Mouse (Mus musculus): Measurements from ENCODE around the gene Soga1. TPM values are rescaled to one million over a fixed set of nuclear protein-coding genes. Genes with fewer than 3 reads are reported as not detected.
A peak's percentile ranks its signal among the peaks of the same experiment; 100 is the strongest.

Soga1 gene
- not detected in 2 replicates for polyA plus RNA-seq (2012; ENCODE audit: insufficient read depth, insufficient read length, low replicate concordance, missing spikeins)

DNA sequence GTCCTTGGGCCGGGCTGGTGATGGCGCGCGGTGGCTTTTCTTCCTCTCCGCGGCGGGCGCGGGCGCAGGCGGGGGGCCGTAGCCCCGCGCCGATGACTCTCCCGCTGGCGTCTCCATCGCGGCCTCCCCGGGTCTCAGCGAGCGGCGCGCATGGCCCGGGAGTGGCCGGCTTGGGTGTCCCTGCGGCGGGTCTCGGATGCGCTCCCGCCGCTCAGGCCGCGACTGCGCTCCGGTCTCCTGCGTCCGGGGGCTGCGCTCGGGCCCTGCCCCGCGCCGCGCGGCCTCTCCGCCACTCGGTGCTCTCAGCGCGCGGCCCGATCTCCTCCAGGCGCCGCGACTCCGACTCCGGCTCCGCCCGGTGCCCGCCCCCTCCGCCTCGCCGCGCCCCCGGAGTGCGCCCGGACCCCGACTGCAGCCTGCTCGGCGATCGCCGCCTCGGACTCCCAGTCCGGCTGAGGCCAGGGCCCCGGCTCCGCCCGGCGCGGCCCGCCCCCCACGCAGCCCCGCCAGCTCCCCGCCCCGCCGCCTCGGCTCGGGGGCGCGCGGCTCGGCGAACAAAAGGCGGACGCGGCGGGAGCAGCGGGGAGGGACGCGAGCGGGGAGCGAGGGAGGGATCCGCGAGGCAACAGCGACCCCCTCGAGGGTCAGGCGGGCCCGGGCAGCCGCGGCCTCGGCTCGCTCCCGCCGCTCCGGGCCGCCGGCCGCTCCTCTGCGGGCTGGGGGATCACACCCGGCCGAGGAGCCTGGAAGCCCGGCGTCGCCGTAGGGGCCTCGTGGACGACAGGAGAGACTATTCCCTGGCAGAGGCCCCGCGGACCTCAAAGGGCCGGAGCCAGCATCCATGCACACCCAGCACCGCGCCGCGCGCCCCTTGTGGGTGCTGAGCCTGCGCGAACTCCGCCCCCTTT is at the start of gene Soga1:
TSS of gene Soga1 (minus strand) at position 462 of the 908 bp plus-strand sequence.
- TF ChIP-seq CTCF (IDR thresholded peaks at IDR 0.05; ENCODE audit: insufficient read depth, low read depth, low read length) (peak; percentile 32; the same call in 1 of the 2 replicates), POLR2A (IDR thresholded peaks at IDR 0.05; ENCODE audit: insufficient read depth, low read depth, low read length) (peak; percentile 40; the same call in 1 of the 2 replicates)
- Histone ChIP-seq H3K27ac (ENCODE audit: insufficient read depth, low read depth, low read length) (peak within 1 kb of the TSS; percentile 68), H3K4me3 (ENCODE audit: insufficient read depth, low read depth, low read length) (peak within 1 kb of the TSS; percentile 80), H3K4me1 (ENCODE audit: control insufficient read depth, insufficient read depth, low read length) (peaks cover 39% of the 10 kb centered on the region)
- under 1% methylated on average over 128 of the region's 136 CpGs for WGBS

GRCm38 (mm10) chr2:157128072-157128471 is 49.0 kb upstream of the Soga1 start:
- no peak overlapping the region for H3K27ac ChIP-seq (ENCODE audit: insufficient read depth, low read depth, low read length)
- no peak overlapping the region for H3K4me3 ChIP-seq (ENCODE audit: insufficient read depth, low read depth, low read length)
- no peak for TF ChIP-seq CTCF (IDR thresholded peaks at IDR 0.05; ENCODE audit: insufficient read depth, low read depth, low read length)
- WGBS, result 51% methylated on average over 4 of the region's 4 CpGs
- no peaks in the 10 kb centered on the region for H3K4me1 ChIP-seq (ENCODE audit: control insufficient read depth, insufficient read depth, low read length)

GRCm38 (mm10) chr2:157127370-157127769 is 48.3 kb upstream of the Soga1 start:
- H3K4me1 ChIP-seq (ENCODE audit: control insufficient read depth, insufficient read depth, low read length), result no peaks in the 10 kb centered on the region
- H3K27ac ChIP-seq (ENCODE audit: insufficient read depth, low read depth, low read length), result no peak overlapping the region
- 76% methylated on average over 3 of the region's 3 CpGs for WGBS
- TF ChIP-seq POLR2A (IDR thresholded peaks at IDR 0.05; ENCODE audit: insufficient read depth, low read depth, low read length) (no peak), CTCF (IDR thresholded peaks at IDR 0.05; ENCODE audit: insufficient read depth, low read depth, low read length) (no peak)
- no peak overlapping the region for H3K4me3 ChIP-seq (ENCODE audit: insufficient read depth, low read depth, low read length)

GRCm38 (mm10) chr2:157125246-157125645 is 46.2 kb upstream of the Soga1 start:
- 88% methylated on average over 3 of the region's 3 CpGs for WGBS
- Histone ChIP-seq H3K27ac (ENCODE audit: insufficient read depth, low read depth, low read length) (no peak overlapping the region), H3K4me3 (ENCODE audit: insufficient read depth, low read depth, low read length) (no peak overlapping the region), H3K4me1 (ENCODE audit: control insufficient read depth, insufficient read depth, low read length) (no peaks in the 10 kb centered on the region)
- no peak for TF ChIP-seq POLR2A (IDR thresholded peaks at IDR 0.05; ENCODE audit: insufficient read depth, low read depth, low read length)
- no peak for TF ChIP-seq CTCF (IDR thresholded peaks at IDR 0.05; ENCODE audit: insufficient read depth, low read depth, low read length)

GRCm38 (mm10) chr2:157121766-157122165 is 42.7 kb upstream of the Soga1 start:
- Histone ChIP-seq H3K4me3 (ENCODE audit: insufficient read depth, low read depth, low read length) (no peak overlapping the region), H3K27ac (ENCODE audit: insufficient read depth, low read depth, low read length) (no peak overlapping the region), H3K4me1 (ENCODE audit: control insufficient read depth, insufficient read depth, low read length) (no peaks in the 10 kb centered on the region)
- TF ChIP-seq CTCF (IDR thresholded peaks at IDR 0.05; ENCODE audit: insufficient read depth, low read depth, low read length) (no peak), POLR2A (IDR thresholded peaks at IDR 0.05; ENCODE audit: insufficient read depth, low read depth, low read length) (no peak)
- 91% methylated on average over 8 of the region's 8 CpGs for WGBS

GRCm38 (mm10) chr2:157119075-157119474 is 40.0 kb upstream of the Soga1 start:
- TF ChIP-seq CTCF (IDR thresholded peaks at IDR 0.05; ENCODE audit: insufficient read depth, low read depth, low read length) (no peak), POLR2A (IDR thresholded peaks at IDR 0.05; ENCODE audit: insufficient read depth, low read depth, low read length) (no peak)
- H3K4me1 ChIP-seq (ENCODE audit: control insufficient read depth, insufficient read depth, low read length), result no peaks in the 10 kb centered on the region
- no peak overlapping the region for H3K27ac ChIP-seq (ENCODE audit: insufficient read depth, low read depth, low read length)
- WGBS, result 73% methylated on average over 3 of the region's 3 CpGs
- H3K4me3 ChIP-seq (ENCODE audit: insufficient read depth, low read depth, low read length), result no peak overlapping the region

GRCm38 (mm10) chr2:157118556-157118955 is 39.5 kb upstream of the Soga1 start:
- TF ChIP-seq POLR2A (IDR thresholded peaks at IDR 0.05; ENCODE audit: insufficient read depth, low read depth, low read length) (no peak), CTCF (IDR thresholded peaks at IDR 0.05; ENCODE audit: insufficient read depth, low read depth, low read length) (no peak)
- 79% methylated on average over 4 of the region's 4 CpGs for WGBS
- Histone ChIP-seq H3K27ac (ENCODE audit: insufficient read depth, low read depth, low read length) (no peak overlapping the region), H3K4me1 (ENCODE audit: control insufficient read depth, insufficient read depth, low read length) (no peaks in the 10 kb centered on the region), H3K4me3 (ENCODE audit: insufficient read depth, low read depth, low read length) (no peak overlapping the region)

GRCm38 (mm10) chr2:157116964-157117363 is 37.9 kb upstream of the Soga1 start:
- no peak overlapping the region for H3K4me3 ChIP-seq (ENCODE audit: insufficient read depth, low read depth, low read length)
- no peaks in the 10 kb centered on the region for H3K4me1 ChIP-seq (ENCODE audit: control insufficient read depth, insufficient read depth, low read length)
- WGBS, result 17% methylated on average over 3 of the region's 3 CpGs
- H3K27ac ChIP-seq (ENCODE audit: insufficient read depth, low read depth, low read length), result no peak overlapping the region
- TF ChIP-seq CTCF (IDR thresholded peaks at IDR 0.05; ENCODE audit: insufficient read depth, low read depth, low read length), result no peak
- no peak for TF ChIP-seq POLR2A (IDR thresholded peaks at IDR 0.05; ENCODE audit: insufficient read depth, low read depth, low read length)

DNA sequence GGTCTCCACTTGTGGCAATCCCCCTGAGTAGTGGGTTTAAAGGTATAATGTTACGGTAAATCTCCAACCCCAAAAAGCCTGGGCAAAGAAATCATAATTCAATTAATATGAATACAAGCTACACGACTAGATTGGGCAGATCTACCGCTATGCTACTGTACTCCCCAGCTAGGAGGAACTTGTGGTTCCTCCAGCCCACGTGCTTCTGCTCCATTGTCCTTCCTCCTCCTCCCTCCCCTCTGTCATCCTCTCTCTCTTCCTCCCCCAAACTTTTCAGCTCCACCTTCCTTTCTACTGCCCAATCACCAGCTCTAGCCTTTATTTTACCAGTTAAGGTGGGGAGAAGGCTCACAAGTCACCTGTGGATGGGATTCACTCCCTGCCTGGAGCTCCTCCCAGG is 29.2 kb upstream of the Soga1 start:
- Histone ChIP-seq H3K4me1 (ENCODE audit: control insufficient read depth, insufficient read depth, low read length) (no peaks in the 10 kb centered on the region), H3K4me3 (ENCODE audit: insufficient read depth, low read depth, low read length) (no peak overlapping the region), H3K27ac (ENCODE audit: insufficient read depth, low read depth, low read length) (no peak overlapping the region)
- WGBS, result 87% methylated on average over 4 of the region's 4 CpGs
- no peak for TF ChIP-seq CTCF (IDR thresholded peaks at IDR 0.05; ENCODE audit: insufficient read depth, low read depth, low read length)
